Mouse (Mus musculus) B cell, adult 67 days (primary cell): ENCODE data around the gene Scgb2b19. TPM values are rescaled to one million over a fixed set of nuclear protein-coding genes. Genes with fewer than 3 reads are reported as not detected.

Experiments used
- total RNA-seq, 2 experiments: library from RNA; stranded (reverse); gene quantifications; 4 replicates each; pipeline ENCODE4 v1.2.4; 2023

Gene Scgb2b19
- not detected for total RNA-seq

GRCm38 (mm10) chr7:33280238-33280637, at the start of gene Scgb2b19:
TSS of gene Scgb2b19 (minus strand) at chr7:33280338.

GRCm38 (mm10) chr7:33286991-33287390, 6.9 kb upstream of the Scgb2b19 start, which contains the start of gene Scgb1b19:
TSS of gene Scgb1b19 (plus strand) at chr7:33287291.

Other genes with a start within 250 kb of the Scgb2b19 start
- not detected for gene Scgb2b17, start 223.8 kb downstream of the Scgb2b19 start, total RNA-seq
- gene Scgb1b17, start 216.9 kb downstream of the Scgb2b19 start, total RNA-seq: not detected
- not detected for gene Scgb2b18, start 106.5 kb downstream of the Scgb2b19 start, total RNA-seq
- not detected for gene Scgb1b18, start 94.8 kb downstream of the Scgb2b19 start, total RNA-seq
- not detected for gene Scgb1b19, start 7.0 kb upstream of the Scgb2b19 start, total RNA-seq
- gene Scgb2b20, start 86.0 kb upstream of the Scgb2b19 start, total RNA-seq: not detected
- not detected for gene Scgb1b20, start 92.9 kb upstream of the Scgb2b19 start, total RNA-seq
- not detected for gene Scgb2b21, start 240.1 kb upstream of the Scgb2b19 start, total RNA-seq